Mouse (Mus musculus) MEL (cell line): ENCODE results near the gene Cldn9. TPM values are rescaled to one million over a fixed set of nuclear protein-coding genes. Genes with fewer than 3 reads are reported as not detected.

Source experiments
- DNase-seq: peaks from one replicate; pipeline ENCODE4 v3.0.0; 2011; ENCODE audit warnings: low read depth, low spot score
- H3K27ac ChIP-seq: 2 replicates; pipeline ENCODE4 v1.5.1; 2012; ENCODE audit warnings: low read depth, mild to moderate bottlenecking, control low read depth, low read length, moderate library complexity; ENCODE audit not compliant: control insufficient read depth
- H3K27me3 ChIP-seq, 2 experiments: fragments of 150-350 bp in 1 of 2; sonication (generic) in 1 of 2; 2 replicates each; pipeline ENCODE4 v1.6.1; 2012; ENCODE audit warnings: low read length in 2 of 2, mild to moderate bottlenecking in 2 of 2, improper control_type of control experiment in 1 of 2, moderate library complexity in 1 of 2; ENCODE audit not compliant: insufficient read depth in 2 of 2, control insufficient read depth in 1 of 2
- H3K36me3 ChIP-seq, 2 experiments: 2 replicates each; pipeline ENCODE4 v1.6.1; 2012 to 2014; ENCODE audit warnings: low read length in 2 of 2, improper control_type of control experiment in 1 of 2, inconsistent platforms in 1 of 2, mild to moderate bottlenecking in 1 of 2; ENCODE audit not compliant: insufficient read depth in 2 of 2, control insufficient read depth in 1 of 2
- H3K4me1 ChIP-seq, 2 experiments: fragments of 150-350 bp in 1 of 2; sonication (generic) in 1 of 2; 2 replicates each; pipeline ENCODE4 v1.6.1; 2012; ENCODE audit warnings: low read length in 2 of 2, improper control_type of control experiment in 1 of 2, mild to moderate bottlenecking in 1 of 2; ENCODE audit not compliant: insufficient read depth in 2 of 2, control insufficient read depth in 1 of 2
- H3K4me3 ChIP-seq, 2 experiments: fragments of 150-350 bp in 1 of 2; sonication (generic) in 1 of 2; 2 replicates each; pipeline ENCODE4 v1.5.1; 2012; ENCODE audit warnings: low read depth in 2 of 2, low read length in 2 of 2, mild to moderate bottlenecking in 2 of 2, moderate library complexity in 2 of 2, control low read depth in 1 of 2, improper control_type of control experiment in 1 of 2; ENCODE audit not compliant: control insufficient read depth in 1 of 2, insufficient read depth in 1 of 2
- H3K79me2 ChIP-seq: 2 replicates; pipeline ENCODE4 v1.6.1; 2012; ENCODE audit warnings: mild to moderate bottlenecking, low read length, moderate library complexity; ENCODE audit not compliant: control insufficient read depth, poor library complexity, insufficient read depth
- H3K9ac ChIP-seq: 2 replicates; pipeline ENCODE4 v1.6.1; 2012; ENCODE audit warnings: low read depth, mild to moderate bottlenecking, control low read depth, low read length, moderate library complexity; ENCODE audit not compliant: control insufficient read depth, poor library complexity, severe bottlenecking
- H3K9me3 ChIP-seq: fragments of 150-350 bp; sonication (generic); replicated peaks from 2 replicates; pipeline ENCODE4 v1.6.1; 2012; ENCODE audit warnings: mild to moderate bottlenecking, low read length, improper control_type of control experiment, moderate library complexity; ENCODE audit not compliant: insufficient read depth
- BHLHE40 ChIP-seq: IDR thresholded peaks from 2 replicates; pipeline ENCODE4 v1.6.1; 2012; ENCODE audit warnings: low read depth, mild to moderate bottlenecking, inconsistent platforms, low read length, improper control_type of control experiment, borderline replicate concordance
- CHD2 ChIP-seq: IDR thresholded peaks from 2 replicates; pipeline ENCODE4 v1.6.1; 2011; ENCODE audit warnings: low read length, improper control_type of control experiment
- E2F4 ChIP-seq: IDR thresholded peaks from 2 replicates; pipeline ENCODE4 v1.6.1; 2011; ENCODE audit warnings: low read depth, low read length, improper control_type of control experiment, borderline replicate concordance
- ELF1 ChIP-seq: IDR thresholded peaks from 2 replicates; pipeline ENCODE4 v1.6.1; 2014; ENCODE audit warnings: low read depth, mild to moderate bottlenecking, inconsistent platforms, low read length, improper control_type of control experiment, moderate library complexity
- ETS1 ChIP-seq: IDR thresholded peaks from 2 replicates; pipeline ENCODE4 v1.6.1; 2012; ENCODE audit warnings: low read depth, mild to moderate bottlenecking, inconsistent platforms, low read length, improper control_type of control experiment, moderate library complexity
- GATA1 ChIP-seq: IDR thresholded peaks from 2 replicates; pipeline ENCODE4 v1.6.1; 2011; ENCODE audit warnings: low read depth, low read length, improper control_type of control experiment
- MAX ChIP-seq: IDR thresholded peaks from 2 replicates; pipeline ENCODE4 v1.6.1; 2011; ENCODE audit warnings: low read length, improper control_type of control experiment
- MYC ChIP-seq: IDR thresholded peaks from 2 replicates; pipeline ENCODE4 v1.6.1; 2011; ENCODE audit warnings: low read depth, mild to moderate bottlenecking, low read length, improper control_type of control experiment, moderate library complexity
- POLR2A ChIP-seq, 2 experiments: IDR thresholded peaks; 2 replicates each; pipeline ENCODE4 v1.6.1; 2011 to 2012; ENCODE audit warnings: low read length in 2 of 2, mild to moderate bottlenecking in 2 of 2, control low read depth in 1 of 2, improper control_type of control experiment in 1 of 2, low read depth in 1 of 2, moderate library complexity in 1 of 2; ENCODE audit not compliant: control insufficient read depth in 1 of 2, insufficient read depth in 1 of 2, poor library complexity in 1 of 2
- POLR2AphosphoS2 ChIP-seq: IDR thresholded peaks from 2 replicates; pipeline ENCODE4 v1.6.1; 2011; ENCODE audit warnings: low read length, improper control_type of control experiment
- POLR2AphosphoS5 ChIP-seq: IDR thresholded peaks from 2 replicates; pipeline ENCODE4 v1.6.1; 2012; ENCODE audit warnings: low read depth, borderline replicate concordance, mild to moderate bottlenecking, inconsistent platforms, low read length, moderate library complexity, mixed read lengths
- SIN3A ChIP-seq: IDR thresholded peaks from 2 replicates; pipeline ENCODE4 v1.6.1; 2012; ENCODE audit warnings: low read length, improper control_type of control experiment, inconsistent platforms
- UBTF ChIP-seq: IDR thresholded peaks from 2 replicates; pipeline ENCODE4 v1.6.1; 2012; ENCODE audit warnings: low read depth, mild to moderate bottlenecking, inconsistent platforms, low read length, improper control_type of control experiment, moderate library complexity, borderline replicate concordance; ENCODE audit not compliant: insufficient read depth
- USF1 ChIP-seq: IDR thresholded peaks from 2 replicates; pipeline ENCODE4 v1.6.1; 2014; ENCODE audit warnings: low read depth, mild to moderate bottlenecking, inconsistent platforms, low read length, improper control_type of control experiment, moderate library complexity
- USF2 ChIP-seq, 2 experiments: IDR thresholded peaks; 2 replicates each; pipeline ENCODE4 v1.6.1; 2011 to 2012; ENCODE audit warnings: improper control_type of control experiment in 2 of 2, low read length in 2 of 2, borderline replicate concordance in 1 of 2, inconsistent platforms in 1 of 2, low read depth in 1 of 2, mild to moderate bottlenecking in 1 of 2; ENCODE audit not compliant: insufficient read depth in 1 of 2
- polyA plus RNA-seq, 2 experiments: library from polyadenylated mRNA; stranded (reverse) in 1 of 2; unstranded in 1 of 2; fragments of >175 nt in 1 of 2; fragments of >200 nt in 1 of 2; gene quantifications; 2 replicates each; pipeline versions ENCODE4 v1.2.1 to v1.2.4; 2012; ENCODE audit warnings: low replicate concordance in 2 of 2, low read depth in 1 of 2; ENCODE audit not compliant: insufficient read length in 2 of 2, insufficient read depth in 1 of 2, missing spikeins in 1 of 2
- total RNA-seq: library from RNA; depleted of rRNA; stranded (reverse); fragments of 300-350 nt; gene quantifications from 2 replicates; pipeline ENCODE4 v1.2.3, GENCODE M21; 2012

The Cldn9 gene
- total and polyA plus RNA-seq, 3 experiments: 0.18 to 0.19 TPM; not detected in 1

- TF ChIP-seq GATA1 (no peak), USF2 (IDR thresholded peaks at IDR 0.05; ENCODE audit: borderline replicate concordance in 1 of 2, insufficient read depth in 1 of 2, low read depth in 1 of 2, low read length in 2 of 2) (no peak), POLR2A (IDR thresholded peaks at IDR 0.05; ENCODE audit: control insufficient read depth in 1 of 2, insufficient read depth in 1 of 2, low read depth in 1 of 2, low read length in 2 of 2, poor library complexity in 1 of 2) (peak in 1 of 2 experiments; percentile 31; a peak in 1 of 4 replicates), USF1 (no peak), SIN3A (peak; percentile 61), ETS1 (no peak), POLR2AphosphoS2 (no peak), E2F4 (no peak), BHLHE40 (no peak), UBTF (peak; percentile 91; the same call in 1 of the 2 replicates), ELF1 (no peak), MYC (no peak), POLR2AphosphoS5 (no peak)
- TF ChIP-seq, all 39 proteins: peak for 15
Observed at GRCm38 (mm10) chr17:23700079-23700478, 16.3 kb upstream of the Cldn9 start (continued).

GRCm38 (mm10) chr17:23699131-23700077 is 15.6 kb upstream of the Cldn9 start:
- Histone ChIP-seq H3K27me3 (peaks cover 0 to 2% of the 10 kb centered on the region in 2 experiments; a peak in 1 of 4 replicates), H3K36me3 (peaks cover 0 to 2% of the 10 kb centered on the region in 2 experiments; a peak in 1 of 4 replicates), H3K4me1 (no peaks in the 10 kb centered on the region), H3K9ac (peak overlapping the region; percentile 76), H3K79me2 (no peaks in the 10 kb centered on the region; the same call in 1 of the 2 replicates), H3K27ac (no peak overlapping the region), H3K4me3 (peak overlapping the region; percentile 59 to 67), H3K9me3 (no peaks in the 10 kb centered on the region)
- 0 out of 2 replicates have a peak, but pooled peaks have one; percentile 13 for TF ChIP-seq CHD2
- TF ChIP-seq MAX: no peak
- DNase-seq: peak; percentile 40

GRCm38 (mm10) chr17:23695801-23696200 is 12.0 kb upstream of the Cldn9 start:
- H3K27ac ChIP-seq: no peak overlapping the region
- DNase-seq: no peak
- no peak overlapping the region for H3K9ac ChIP-seq
- H3K79me2 ChIP-seq: no peaks in the 10 kb centered on the region; the same call in 1 of the 2 replicates
- no peaks in the 10 kb centered on the region for H3K9me3 ChIP-seq
- H3K4me1 ChIP-seq: peaks cover 5 to 7% of the 10 kb centered on the region in 2 experiments; a peak in 3 of 4 replicates
- no peak for TF ChIP-seq MAX
- TF ChIP-seq UBTF: no peak
- no peak for TF ChIP-seq ELF1
- TF ChIP-seq ETS1: no peak
- no peak for TF ChIP-seq E2F4
- TF ChIP-seq, all 39 proteins: peak for 0
- H3K27me3 ChIP-seq: no peaks in the 10 kb centered on the region
- H3K36me3 ChIP-seq: peaks cover 0 to 2% of the 10 kb centered on the region in 2 experiments; a peak in 2 of 4 replicates
- no peak overlapping the region for H3K4me3 ChIP-seq
